In genomic region chr13:3538969-3539562, GRCm38 (mm10) we compare ENCODE assay signal across 7 mouse cellular contexts. TPM values are rescaled to one million over a fixed set of nuclear protein-coding genes. Genes with fewer than 3 reads are reported as not detected.
A peak's percentile ranks its signal among the peaks of the same experiment; 100 is the strongest.
DNase-seq lines count a peak whose midpoint lies in the region; ATAC-seq and TF ChIP-seq lines count a peak whose summit lies in the region.

No protein-coding gene starts in this region.

- intact Hi-C loops in left cerebral cortex, postnatal 25 days (cut with DNase I), result no loop called here

- no peak for TF ChIP-seq CTCF in hindbrain, postnatal 0 days (IDR thresholded peaks at IDR 0.05; ENCODE audit: low read depth)

- H3K27me3 ChIP-seq in megakaryocyte, embryonic 14.5 days (replicated peaks), result no peaks in the 10 kb centered on the region
- H3K27me3 ChIP-seq in embryonic facial prominence, embryonic 10.5 days (replicated peaks; ENCODE audit: low read depth, poor library complexity, severe bottlenecking), result no peaks in the 10 kb centered on the region
- H3K27me3 ChIP-seq in hindbrain, postnatal 0 days (ENCODE audit: insufficient read depth, low read length), result no peaks in the 10 kb centered on the region

- peak overlapping the region; percentile 87 for H3K4me2 ChIP-seq in hindbrain, postnatal 0 days (ENCODE audit: low read depth, low read length)

- H3K27ac ChIP-seq in embryonic facial prominence, embryonic 10.5 days (replicated peaks), result peak overlapping the region; percentile 97
- peak overlapping the region; percentile 100 for H3K27ac ChIP-seq in hindbrain, postnatal 0 days

- H3K36me3 ChIP-seq in megakaryocyte, embryonic 14.5 days (replicated peaks; ENCODE audit: low read length), result peaks cover 20% of the 10 kb centered on the region
- H3K36me3 ChIP-seq in embryonic facial prominence, embryonic 10.5 days (replicated peaks), result peaks cover 16% of the 10 kb centered on the region; the same call in 1 of the 2 replicates
- no peaks in the 10 kb centered on the region for H3K36me3 ChIP-seq in hindbrain, postnatal 0 days (ENCODE audit: insufficient read depth, low read length)

- 0 out of 2 replicates have a peak, but pooled peaks cover 5% of the 10 kb centered on the region for H3K9me3 ChIP-seq in megakaryocyte, embryonic 14.5 days
- peaks cover 3% of the 10 kb centered on the region; the same call in 1 of the 2 replicates for H3K9me3 ChIP-seq in embryonic facial prominence, embryonic 10.5 days
- no peaks in the 10 kb centered on the region for H3K9me3 ChIP-seq in hindbrain, postnatal 0 days (ENCODE audit: low read length)

- ATAC-seq in megakaryocyte, adult 5-6 weeks (ENCODE audit: poor library complexity, severe bottlenecking), result no peak
- no peak for ATAC-seq in hindbrain, postnatal 0 days

- peak; percentile 18 for DNase-seq in embryonic facial prominence, embryonic 10.5 days (ENCODE audit: low spot score)
- DNase-seq in hindbrain, postnatal 0 days (ENCODE audit: low spot score), result peak; percentile 18
- DNase-seq in natural killer cell, adult 2 months (ENCODE audit: low spot score in 2 of 2), result peak; percentile 9 to 29
- DNase-seq in left cerebral cortex, postnatal 25 days (ENCODE audit: low spot score in 2 of 2), result no peak
- no peak for DNase-seq in ovary, postnatal 10 days (ENCODE audit: low spot score)

- 5% methylated on average over 15 of the region's 15 CpGs for WGBS in embryonic facial prominence, embryonic 10.5 days
- 1% methylated on average over 15 of the region's 15 CpGs for WGBS in hindbrain, postnatal 0 days

- peaks cover 50% of the 10 kb centered on the region for H3K4me1 ChIP-seq in megakaryocyte, embryonic 14.5 days
- peaks cover 29% of the 10 kb centered on the region for H3K4me1 ChIP-seq in embryonic facial prominence, embryonic 10.5 days
- H3K4me1 ChIP-seq in hindbrain, postnatal 0 days (ENCODE audit: insufficient read depth, low read length), result peaks cover 27% of the 10 kb centered on the region

- peak overlapping the region; percentile 97 for H3K9ac ChIP-seq in hindbrain, postnatal 0 days (replicated peaks; ENCODE audit: low read length)

- H3K4me3 ChIP-seq in megakaryocyte, embryonic 14.5 days (replicated peaks), result peak overlapping the region; percentile 98
- peak overlapping the region; percentile 98 for H3K4me3 ChIP-seq in embryonic facial prominence, embryonic 10.5 days
- H3K4me3 ChIP-seq in hindbrain, postnatal 0 days (ENCODE audit: low read length), result peak overlapping the region; percentile 99

RNA-seq across cellular contexts. Expression of gene Gdi2, which starts 1.2 kb away (rescaled TPM):
- polyA plus RNA-seq in megakaryocyte, embryonic 14.5 days (2012; ENCODE audit: insufficient read depth, low replicate concordance), result 121 and 149 TPM in 2 replicates
- total RNA-seq in megakaryocyte, adult 5-6 weeks (2015), result 654 and 710 TPM in 2 replicates
- total RNA-seq in megakaryocyte, adult 5-6 weeks (2017), result 551 and 553 TPM in 2 replicates
- polyA plus RNA-seq in embryonic facial prominence, embryonic 10.5 days (2016; fragmentation: Nextera tagmentation; extraction: Ambion mirVana), result 429 and 432 TPM in 2 replicates
- 185 and 300 TPM in 2 replicates for total RNA-seq in hindbrain, postnatal 0 days (2014; rRNA removed)
- polyA plus RNA-seq in hindbrain, postnatal 0 days (2015; fragmentation: Nextera tagmentation; extraction: Ambion mirVana), result 396 and 400 TPM in 2 replicates
- total RNA-seq in left cerebral cortex, postnatal 25 days (2021), result 100 to 1,000 TPM; 276 to 301 TPM

Comparison
In these comparisons a context has a peak if more than half of its experiments do, and no peak if none do; other contexts are left out.
1. DNase-seq: peak in embryonic facial prominence, embryonic 10.5 days (single experiment), hindbrain, postnatal 0 days (single experiment) and natural killer cell, adult 2 months (2 of 2); none in left cerebral cortex, postnatal 25 days (0 of 2) and ovary, postnatal 10 days (single experiment).
2. Peak in every context shown above with its lines, with median percentiles within 50 percentile points of each other: H3K4me3 ChIP-seq.